Mouse (Mus musculus) T-helper 17 cell (primary cell): Measurements from ENCODE around the gene Amigo2.

Experiments used
- in situ Hi-C, 2 experiments: fragments of 300-600 bp; cut with MboI, MseI; formaldehyde crosslinking; loops; 1 replicate in 1 of 2; 2 replicates in 1 of 2; pipeline ENCODE4 v1.15.1; 2025; ENCODE audit warnings: high pct_unique_total_duplicates in 2 of 2

Amigo2 gene

GRCm38 (mm10) chr15:97267094-97267695 is 20.1 kb upstream of the Amigo2 start:
- in situ Hi-C loops, result no loop called here

GRCm38 (mm10) chr15:97266236-97266845 is 19.3 kb upstream of the Amigo2 start:
- in situ Hi-C loops, result no loop called here

GRCm38 (mm10) chr15:97262251-97262650 is 15.2 kb upstream of the Amigo2 start:
- in situ Hi-C loops, result no loop called here

DNA sequence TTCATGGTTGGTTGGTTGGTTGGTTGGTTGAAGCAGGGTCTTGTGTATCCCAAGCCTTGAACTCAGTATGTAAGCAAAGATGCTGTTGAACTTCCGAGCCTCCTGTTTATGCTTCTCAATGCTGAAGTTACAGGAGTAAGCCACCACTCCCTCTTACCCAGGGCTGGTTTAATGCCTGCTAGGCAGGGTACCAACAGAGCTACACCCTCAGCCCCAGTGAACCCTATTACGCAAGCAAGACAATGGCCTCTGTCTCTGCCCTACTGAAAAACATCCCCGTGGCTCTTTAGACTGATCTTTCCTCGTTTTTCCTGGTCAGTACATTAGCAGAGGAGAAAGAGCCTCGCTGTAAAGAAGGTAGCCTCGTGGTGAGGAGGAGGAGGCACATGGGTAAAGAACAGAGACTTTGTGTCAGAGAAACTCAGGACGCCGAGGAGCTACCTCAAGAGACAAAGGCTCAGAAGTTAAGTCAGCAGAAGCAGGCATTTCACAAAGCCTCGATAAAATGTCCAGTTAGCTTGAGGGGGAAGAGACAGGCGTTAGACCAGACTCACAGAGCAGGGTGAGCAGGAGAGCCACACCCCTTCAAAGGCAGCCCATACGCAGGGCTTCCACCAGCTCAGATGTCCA is 13.0 kb upstream of the Amigo2 start:
- in situ Hi-C loops, result no loop called here

DNA sequence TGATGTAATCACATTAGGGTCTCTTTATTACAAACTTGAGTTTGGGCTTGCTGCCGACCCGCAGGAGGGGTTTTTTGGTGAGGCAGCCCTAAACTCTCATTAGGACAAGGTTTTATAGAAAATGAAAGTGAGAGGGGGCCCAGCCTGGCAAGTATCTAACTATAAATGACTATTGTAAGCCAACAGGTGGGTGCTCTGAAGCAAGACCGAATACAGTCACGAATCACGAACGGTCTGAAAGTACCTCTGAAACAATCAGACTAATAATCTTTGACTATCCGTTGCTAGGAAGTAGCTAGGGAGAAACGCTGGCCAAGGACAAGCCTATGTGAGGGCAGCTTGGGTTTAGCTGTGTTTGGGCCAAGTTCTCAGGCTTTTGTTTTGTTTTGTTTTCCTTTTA is 12.2 kb upstream of the Amigo2 start:
- in situ Hi-C loops, result no loop called here

DNA sequence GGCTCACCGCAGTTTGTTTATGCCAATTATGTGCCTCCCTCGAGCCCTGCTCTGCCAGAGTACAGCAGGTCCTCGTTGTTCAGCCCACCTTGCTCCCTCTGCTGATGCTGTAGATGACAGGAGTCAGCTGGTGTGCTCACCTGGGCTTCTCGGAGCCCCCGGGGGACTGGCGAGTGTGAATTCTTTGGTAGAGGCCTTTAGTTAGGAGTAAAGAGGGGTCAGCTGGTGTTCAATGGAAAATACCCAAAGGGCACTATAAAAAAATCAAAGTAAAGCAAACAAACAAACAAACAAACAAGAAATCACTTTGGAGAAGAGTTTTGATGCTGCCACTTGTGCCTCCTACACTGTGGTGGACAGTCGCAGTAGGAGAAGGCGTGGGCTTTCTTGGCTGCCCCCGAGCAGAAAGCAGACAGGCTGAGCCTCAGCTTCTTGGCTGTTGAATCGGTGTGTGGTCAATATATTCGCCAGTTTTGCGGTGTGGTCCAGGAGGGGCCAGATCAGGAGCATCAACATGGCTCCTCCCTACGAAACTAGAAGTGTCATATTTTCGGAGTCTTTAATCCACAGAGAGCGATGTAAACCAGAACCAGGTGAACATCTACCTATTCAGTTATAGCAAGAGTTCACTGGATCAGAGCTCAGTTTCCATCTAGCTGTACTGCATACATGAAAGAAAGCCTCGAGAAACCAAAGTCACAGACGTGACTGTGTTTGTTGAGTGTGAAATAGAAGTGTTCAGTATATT is 11.6 kb upstream of the Amigo2 start:
- in situ Hi-C loops, result no loop called here

DNA sequence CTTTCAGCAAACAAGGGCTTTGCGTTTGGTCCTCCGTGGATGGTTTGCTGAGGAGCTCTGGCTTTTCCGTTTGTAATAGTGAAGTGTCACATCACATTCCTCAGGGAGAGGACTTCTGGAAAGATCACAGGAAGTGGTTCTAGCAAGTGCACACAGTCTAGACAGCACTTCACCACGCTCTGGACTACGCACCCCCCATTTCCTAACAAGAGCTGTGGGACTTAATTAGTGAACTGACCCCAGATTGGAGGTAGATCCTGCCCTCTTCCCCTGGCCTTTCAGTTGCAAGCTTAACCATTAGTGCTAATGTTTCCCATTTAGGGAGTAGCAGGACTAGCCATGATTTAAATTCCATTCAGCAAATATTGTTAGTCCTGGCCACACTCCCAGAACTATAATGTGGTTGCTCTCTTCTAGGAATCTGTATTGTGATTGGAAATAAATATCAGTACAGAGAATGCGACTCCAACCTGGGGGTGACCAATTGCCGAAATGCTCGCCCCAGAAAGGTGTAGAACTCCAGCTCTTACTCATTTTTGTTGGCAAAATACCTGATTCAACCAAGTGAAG is 10.2 kb upstream of the Amigo2 start:
- in situ Hi-C loops, result no loop called here

GRCm38 (mm10) chr15:97256411-97256810 is 9.3 kb upstream of the Amigo2 start:
- in situ Hi-C loops, result no loop called here

DNA sequence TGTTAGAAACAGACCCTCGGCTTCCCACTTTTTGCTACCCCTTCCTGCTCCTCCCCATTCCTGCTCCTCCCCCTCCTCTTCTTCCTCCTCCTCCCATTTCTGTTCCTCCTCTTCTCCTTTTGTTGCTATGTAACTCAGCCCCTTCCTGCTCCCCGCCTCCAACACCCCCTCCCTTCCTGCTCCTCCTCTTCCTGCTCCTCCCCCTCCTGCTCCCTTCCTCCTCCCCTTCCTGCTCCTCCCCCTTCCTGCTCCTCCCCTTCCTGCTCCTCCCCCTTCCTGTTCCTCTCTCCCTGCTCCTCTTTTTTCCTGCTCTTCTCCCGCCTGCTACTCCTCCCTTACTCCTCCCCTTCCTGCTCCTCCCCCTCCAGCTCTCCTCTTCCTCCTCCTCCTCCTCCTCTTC is 8.7 kb upstream of the Amigo2 start:
- in situ Hi-C loops, result no loop called here

DNA sequence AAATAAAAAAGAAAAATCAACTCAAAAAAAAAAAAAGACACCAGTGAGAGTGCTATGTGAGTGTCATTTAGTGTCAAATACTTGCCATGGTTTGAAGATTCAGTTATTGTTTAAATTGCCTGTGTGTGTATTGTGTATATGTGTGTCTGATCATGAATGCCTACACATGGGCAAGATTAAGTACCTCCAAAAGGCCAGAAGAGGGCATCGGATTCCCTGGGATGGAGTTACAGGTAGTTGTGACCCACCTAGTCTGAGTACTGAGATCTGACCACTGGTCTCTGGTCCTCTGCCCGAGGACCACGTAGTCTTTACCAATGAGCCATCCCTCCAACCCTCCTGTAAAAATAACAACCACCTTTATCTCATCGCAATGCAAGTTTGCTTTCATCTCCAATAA is 7.3 kb upstream of the Amigo2 start:
- in situ Hi-C loops, result no loop called here

DNA sequence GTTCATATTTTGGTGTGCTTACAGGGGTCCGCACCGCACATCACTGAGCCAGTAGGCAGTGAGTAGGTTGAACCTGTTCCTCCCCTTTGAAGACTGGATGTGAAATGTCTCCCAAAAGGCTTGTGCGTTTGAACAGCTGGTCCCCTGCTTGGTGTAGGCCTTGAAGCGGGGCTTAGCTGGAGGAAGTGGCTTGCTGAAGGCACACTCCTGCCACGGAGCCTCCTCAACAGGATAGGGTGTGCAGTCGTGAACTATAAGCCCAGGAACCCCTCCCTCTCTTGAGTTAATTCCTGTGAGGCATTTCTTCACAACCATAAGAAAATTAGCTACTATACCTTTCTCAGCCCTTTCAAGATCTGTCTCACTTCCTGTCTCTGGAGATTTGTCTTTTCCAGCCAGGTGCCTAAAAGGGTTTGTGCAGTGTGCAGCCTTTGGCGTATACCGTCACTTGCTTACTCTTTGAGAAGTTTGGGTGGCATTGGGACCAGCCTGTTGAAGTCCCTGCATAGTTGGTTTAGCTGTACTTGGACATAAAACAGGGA is 5.5 kb upstream of the Amigo2 start:
- in situ Hi-C loops, result no loop called here

DNA sequence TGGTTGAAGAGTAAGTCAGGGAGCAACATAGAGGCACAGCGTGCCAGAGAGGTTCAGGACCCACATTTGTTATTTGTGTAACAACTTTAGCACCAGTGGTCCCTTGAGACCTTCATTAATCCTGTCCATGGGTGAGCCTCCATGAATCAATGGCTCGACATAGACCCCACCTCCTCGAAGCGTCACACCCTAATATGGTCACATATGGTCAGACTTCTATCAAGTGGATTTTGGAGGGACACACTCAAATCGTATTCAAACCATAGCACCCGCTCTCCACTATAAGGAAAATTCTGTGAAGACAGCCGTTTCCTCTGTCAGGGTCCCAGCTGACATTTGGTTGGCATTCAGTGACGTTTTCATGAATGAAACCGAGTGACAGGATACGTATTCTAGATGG is 2.2 kb upstream of the Amigo2 start:
- in situ Hi-C loops, result no loop called here

- in situ Hi-C loops, result no loop called here
Observed at GRCm38 (mm10) chr15:97248296-97248695, 1.2 kb upstream of the Amigo2 start.

- in situ Hi-C loops, result no loop called here
Observed at GRCm38 (mm10) chr15:97247791-97248161, 689 bp upstream of the Amigo2 start.

- in situ Hi-C loops, result no loop called here
Observed at GRCm38 (mm10) chr15:97246256-97246655, 831 bp downstream of the Amigo2 start.

- in situ Hi-C loops, result no loop called here
Observed at GRCm38 (mm10) chr15:97245392-97245791, 1.7 kb downstream of the Amigo2 start.

GRCm38 (mm10) chr15:97236943-97237342 is 10.1 kb downstream of the Amigo2 start:
- in situ Hi-C loops, result loop anchor here (5.0 to 10.0 kb wide), 3 partner anchors 40 to 368 kb away; no protein-coding TSS in a partner anchor

GRCm38 (mm10) chr15:97235183-97235582 is 11.9 kb downstream of the Amigo2 start:
- in situ Hi-C loops, result loop anchor here (5.0 to 10.0 kb wide), 3 partner anchors 38 to 370 kb away; no protein-coding TSS in a partner anchor

GRCm38 (mm10) chr15:97234076-97234475 is 13.0 kb downstream of the Amigo2 start:
- in situ Hi-C loops, result loop anchor here in 1 of 2 experiments (10.0 kb wide), 1 partner anchor 371 kb away; no protein-coding TSS in a partner anchor

- in situ Hi-C loops, result loop anchor here in 1 of 2 experiments (10.0 kb wide), 1 partner anchor 375 kb away; no protein-coding TSS in a partner anchor
Observed at GRCm38 (mm10) chr15:97229494-97230077, 17.5 kb downstream of the Amigo2 start.

DNA sequence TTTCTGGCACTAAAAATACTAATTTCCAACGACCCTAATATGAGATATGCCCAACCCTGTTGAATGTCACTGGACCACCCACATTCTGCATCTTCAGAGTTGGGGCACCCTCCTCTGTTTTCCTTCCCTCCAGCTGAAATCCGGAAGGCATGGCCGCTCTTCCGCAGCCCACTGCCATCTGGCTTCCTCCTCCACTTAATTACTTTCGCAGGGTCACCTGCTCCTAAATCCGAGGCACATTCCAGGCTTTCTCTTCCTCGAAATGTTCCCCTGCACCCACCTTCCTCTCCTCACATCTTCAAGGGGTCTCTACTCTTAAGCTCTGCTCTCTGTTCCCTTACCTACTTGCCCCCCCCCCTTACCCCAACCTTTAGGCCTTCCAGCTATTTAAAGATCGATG is 23.1 kb downstream of the Amigo2 start:
- in situ Hi-C loops, result no loop called here
